Mouse (Mus musculus): ENCODE measurements around the gene Ryr1.

DNA sequence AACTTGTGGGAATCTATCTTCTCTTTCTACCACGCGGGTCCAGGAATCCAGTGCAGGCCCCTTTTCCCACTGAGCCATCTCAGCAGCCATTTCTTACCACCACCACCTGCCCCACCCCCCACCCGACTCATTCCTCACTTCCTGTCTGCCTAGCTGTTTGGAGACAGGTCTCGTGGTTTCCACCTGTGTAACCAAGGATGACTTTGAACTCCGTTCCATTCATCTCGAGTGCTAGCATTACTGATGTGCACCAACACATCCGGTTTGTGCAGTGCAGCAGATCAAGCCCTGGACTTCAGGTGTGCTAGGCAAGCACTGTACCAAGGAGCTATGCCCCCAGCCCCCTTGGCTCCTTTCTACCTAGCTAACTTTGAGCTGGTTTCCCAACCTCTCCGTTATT is 16.4 kb upstream of the Ryr1 start:
- TF ChIP-seq POLR2A (IDR thresholded peaks at IDR 0.05; ENCODE audit: borderline replicate concordance, insufficient read depth, low read length) = no peak
- no peak for TF ChIP-seq CTCF (IDR thresholded peaks at IDR 0.05; ENCODE audit: borderline replicate concordance, insufficient read depth, low read depth, low read length)
